Comparison of ENCODE assay signal across 15 mouse cellular contexts in the genomic region with DNA sequence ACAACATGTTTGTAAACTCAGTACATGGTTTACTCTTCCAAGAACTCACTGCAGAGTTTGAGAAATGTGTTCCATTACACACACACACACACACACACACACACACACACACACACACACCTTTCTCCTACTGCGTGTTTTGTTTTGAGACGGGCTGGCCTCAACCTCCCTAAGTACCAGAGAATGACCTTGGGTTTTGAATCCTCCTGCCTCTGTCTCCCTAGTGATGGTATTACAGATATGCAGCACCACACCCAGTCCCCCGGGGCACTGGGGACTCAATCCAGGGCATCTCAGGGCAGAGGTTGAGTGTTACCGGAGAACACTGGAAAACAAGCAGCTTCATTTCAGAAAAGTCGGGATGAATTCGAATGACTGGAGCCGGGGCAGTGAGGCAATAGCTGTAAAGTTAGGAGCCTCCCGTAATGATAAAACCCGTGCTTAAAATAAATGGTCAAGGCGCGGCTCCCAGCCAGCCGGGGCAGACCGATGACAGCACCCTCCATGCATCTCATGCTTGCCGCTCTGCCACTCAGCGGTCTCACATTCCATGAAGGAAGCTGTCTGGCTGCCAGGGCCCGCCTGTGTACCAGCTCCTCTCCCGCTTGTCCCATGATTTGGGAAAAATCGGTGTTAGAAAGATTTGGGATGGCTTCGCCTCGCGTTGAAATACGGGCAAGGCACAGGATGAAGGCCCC. TPM values are rescaled to one million over a fixed set of nuclear protein-coding genes. Genes with fewer than 3 reads are reported as not detected.
DNase-seq lines count a peak whose midpoint lies in the region; ATAC-seq and TF ChIP-seq lines count a peak whose summit lies in the region.
"Had no signal": no experiment of that assay in that cellular context is flagged by ENCODE, and none has a peak within 500 bp of the region (broad histone marks: within the 10 kb centered on the region; RNA-seq: fewer than 3 reads in every experiment).

No protein-coding gene starts in this region.

- WGBS in intestine, postnatal 0 days = 71% methylated on average over 22 of the region's 22 CpGs

- peaks cover 29% of the 10 kb centered on the region for H3K79me3 ChIP-seq in C2C12 (ENCODE audit: low read depth)

- no peak for TF ChIP-seq CTCF in C2C12 (IDR thresholded peaks at IDR 0.05; ENCODE audit: control insufficient read depth, insufficient read depth, insufficient read length)
- TF ChIP-seq CTCF in gastrocnemius, adult 2 months (IDR thresholded peaks at IDR 0.05) = no peak
- no peak for TF ChIP-seq CTCF in intestine, postnatal 0 days (IDR thresholded peaks at IDR 0.05; ENCODE audit: low read depth)

- intact Hi-C loops in gastrocnemius, adult 2 months (cut with DNase I) = loop anchor here (2.0 kb wide), 1 partner anchor 41 kb away; no protein-coding TSS in a partner anchor
- intact Hi-C loops in heart, postnatal 14 days (cut with DNase I) = no loop called here

- peaks cover 31% of the 10 kb centered on the region for H3K79me2 ChIP-seq in C2C12 (ENCODE audit: control insufficient read depth, insufficient read depth)

- H3K27me3 ChIP-seq in C2C12 (ENCODE audit: control insufficient read depth, insufficient read depth, insufficient read length) = no peaks in the 10 kb centered on the region
- H3K27me3 ChIP-seq in intestine, postnatal 0 days (replicated peaks; ENCODE audit: control insufficient read depth, insufficient read depth, low read length) = no peaks in the 10 kb centered on the region
- H3K27me3 ChIP-seq: kidney, embryonic 15.5 days; liver, embryonic 15.5 days had no signal

- H3K9ac ChIP-seq in intestine, postnatal 0 days (ENCODE audit: low read depth, low read length) = no peak overlapping the region
- H3K9ac ChIP-seq: forebrain, embryonic 13.5 days; kidney, embryonic 15.5 days; liver, embryonic 15.5 days; midbrain, embryonic 13.5 days had no signal

- no peak for ATAC-seq in intestine, postnatal 0 days
- no peak for ATAC-seq in erythroblast, adult 5-6 weeks (replicated peaks; ENCODE audit: low FRiP score, poor library complexity, severe bottlenecking)
- ATAC-seq: forebrain, embryonic 13.5 days; inflammation-experienced regulatory T-cells, adult 6 months; midbrain, embryonic 13.5 days had no signal

- peak overlapping the region; percentile 97 for H3K27ac ChIP-seq in gastrocnemius, adult 2 months
- no peak overlapping the region for H3K27ac ChIP-seq in intestine, postnatal 0 days (ENCODE audit: low read depth, low read length)
- H3K27ac ChIP-seq: forebrain, embryonic 13.5 days; kidney, embryonic 15.5 days; liver, embryonic 15.5 days; midbrain, embryonic 13.5 days had no signal

- H3K4me1 ChIP-seq in intestine, postnatal 0 days (replicated peaks; ENCODE audit: control insufficient read depth, insufficient read depth, low read length) = 0 out of 2 replicates have a peak, but pooled peaks cover 10% of the 10 kb centered on the region

- DNase-seq in gastrocnemius, adult 2 months = peak; percentile 92
- DNase-seq in heart, adult 9 months (ENCODE audit: low spot score in 2 of 2) = peak; percentile 60 to 78
- DNase-seq in heart, postnatal 14 days = peak; percentile 70 to 73
- no peak for DNase-seq in left cerebral cortex, adult 9 months (ENCODE audit: low spot score in 2 of 2)
- DNase-seq in Muller cell, postnatal 12 days (ENCODE audit: inconsistent ontology term) = no peak
- DNase-seq: retina, postnatal 1 day; thymus, postnatal 14 days had no signal

- H3K9me3 ChIP-seq in intestine, postnatal 0 days (ENCODE audit: control insufficient read depth) = no peaks in the 10 kb centered on the region
- H3K9me3 ChIP-seq: forebrain, embryonic 13.5 days; kidney, embryonic 15.5 days; liver, embryonic 15.5 days; midbrain, embryonic 13.5 days had no signal

- H3ac ChIP-seq in C2C12 (ENCODE audit: control insufficient read depth, insufficient read length, low read depth) = peak overlapping the region; percentile 37

- H3K4me3 ChIP-seq in C2C12 (ENCODE audit: insufficient read depth, poor library complexity, severe bottlenecking) = no peak overlapping the region
- H3K4me3 ChIP-seq in gastrocnemius, adult 2 months = peak overlapping the region; percentile 50
- H3K4me3 ChIP-seq in intestine, postnatal 0 days (ENCODE audit: low read depth, low read length) = no peak overlapping the region
- H3K4me3 ChIP-seq: forebrain, embryonic 13.5 days; kidney, embryonic 15.5 days; liver, embryonic 15.5 days; midbrain, embryonic 13.5 days had no signal

- no peaks in the 10 kb centered on the region for H3K36me3 ChIP-seq in C2C12 (ENCODE audit: control insufficient read depth, insufficient read depth)
- no peaks in the 10 kb centered on the region for H3K36me3 ChIP-seq in intestine, postnatal 0 days (ENCODE audit: control insufficient read depth, insufficient read depth)
- H3K36me3 ChIP-seq: kidney, embryonic 15.5 days; liver, embryonic 15.5 days; midbrain, embryonic 13.5 days had no signal

- H3K4me2 ChIP-seq in intestine, postnatal 0 days (replicated peaks; ENCODE audit: low read depth) = no peak overlapping the region
- H3K4me2 ChIP-seq: forebrain, embryonic 13.5 days; kidney, embryonic 15.5 days; liver, embryonic 15.5 days; midbrain, embryonic 13.5 days had no signal

TF ChIP-seq in C2C12, 6 proteins besides CTCF, POLR2A, EP300 and RAD21:
- TF ChIP-seq FOSL1 (IDR thresholded peaks at IDR 0.05; ENCODE audit: insufficient read depth, low read length, poor library complexity, severe bottlenecking) = no peak
- TF ChIP-seq CEBPB (IDR thresholded peaks at IDR 0.05; ENCODE audit: low read depth) = peak; percentile 38

RNA-seq across cellular contexts. Expression of gene Smyd2, which starts 1.9 kb away (rescaled TPM):
- 91.0 TPM for polyA plus RNA-seq in C2C12 (2012; fragmentation: generic; extraction: Trizol)
- 100 to 1,000 TPM; 200 to 329 TPM for total RNA-seq in gastrocnemius, adult 2 months (2021)
- total RNA-seq in heart, postnatal 14 days (2021) = 100 to 1,000 TPM; 122 to 138 TPM
- polyA plus RNA-seq in intestine, postnatal 0 days (2015; fragmentation: Nextera tagmentation; extraction: Ambion mirVana) = 47.1 and 48.1 TPM in 2 replicates
- total RNA-seq in erythroblast, adult 5-6 weeks (2015; ENCODE audit: low replicate concordance) = 12.1 and 19.4 TPM in 2 replicates
- 6.6 and 17.6 TPM in 2 replicates for total RNA-seq in erythroblast, adult 5-6 weeks (2017; ENCODE audit: low replicate concordance)

Comparison
In these comparisons a context has a peak if more than half of its experiments do, and no peak if none do; other contexts are left out.
1. DNase-seq: peak in gastrocnemius, adult 2 months (single experiment), heart, adult 9 months (2 of 2) and heart, postnatal 14 days (2 of 2); none in left cerebral cortex, adult 9 months (0 of 2) and Muller cell, postnatal 12 days (single experiment).
2. RNA of gene Smyd2, which starts 1.9 kb away (total RNA-seq): 200 to 329 TPM in gastrocnemius, adult 2 months and 122 to 138 TPM in heart, postnatal 14 days; 6.6 to 19.4 TPM in erythroblast, adult 5-6 weeks; every median in the first group is over 4 times any median in the second.